ENCODE assay signal across 1 mouse cellular context in the genomic region with DNA sequence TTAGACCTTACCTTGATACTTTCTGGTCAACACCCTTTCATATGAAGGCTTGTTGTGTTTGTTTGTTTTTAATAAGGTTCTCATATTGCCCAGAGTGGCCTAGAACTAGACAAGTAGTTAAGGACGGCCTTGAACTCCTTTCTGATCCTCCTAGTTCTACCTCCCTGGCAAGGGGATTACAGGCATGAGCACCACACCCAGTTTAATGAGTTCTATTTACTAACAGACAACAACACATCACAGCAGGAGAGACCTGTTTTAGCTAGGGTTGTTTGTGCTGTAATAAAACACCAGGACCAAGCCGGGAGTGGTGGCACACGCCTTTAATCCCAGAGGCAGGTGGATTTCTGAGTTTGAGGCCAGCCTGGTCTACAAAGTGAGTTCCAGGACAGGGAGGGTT.
TF ChIP-seq lines count a peak whose summit lies in the region.

No protein-coding gene starts in this region.

TF ChIP-seq in MEL, 35 proteins besides CTCF, POLR2A, EP300 and RAD21 (continued from another document):
- TF ChIP-seq MAFK (IDR thresholded peaks at IDR 0.05; ENCODE audit: borderline replicate concordance, low read depth, low read length) = no peak
- no peak for TF ChIP-seq USF1 (IDR thresholded peaks at IDR 0.05; ENCODE audit: low read depth, low read length)
